Mouse (Mus musculus) olfactory bulb, adult 2 months (tissue): ENCODE measurements around the gene AI481877.

Source experiments
- CTCF ChIP-seq: fragments of 200-500 bp; IDR thresholded peaks from 2 replicates; pipeline ENCODE4 v1.5.1; 2012; ENCODE audit warnings: low read depth, mild to moderate bottlenecking, low read length, moderate library complexity; ENCODE audit not compliant: insufficient read depth
- POLR2A ChIP-seq: fragments of 200-500 bp; IDR thresholded peaks from 2 replicates; pipeline ENCODE4 v1.6.1; 2012; ENCODE audit warnings: mild to moderate bottlenecking, low read depth, low read length, moderate library complexity; ENCODE audit not compliant: insufficient read depth

GRCm38 (mm10) chr4:59160289-59160688 is 21.5 kb upstream of the AI481877 start:
- TF ChIP-seq CTCF (no peak), POLR2A (no peak)
